Mouse (Mus musculus) MEL (cell line): ENCODE data around the gene Gdpd3. TPM values are rescaled to one million over a fixed set of nuclear protein-coding genes. Genes with fewer than 3 reads are reported as not detected.

Experiments used
- DNase-seq: peaks from one replicate; pipeline ENCODE4 v3.0.0; 2011; ENCODE audit warnings: low read depth, low spot score
- H3K27ac ChIP-seq: 2 replicates; pipeline ENCODE4 v1.5.1; 2012; ENCODE audit warnings: low read depth, mild to moderate bottlenecking, control low read depth, low read length, moderate library complexity; ENCODE audit not compliant: control insufficient read depth
- H3K27me3 ChIP-seq, 2 experiments: fragments of 150-350 bp in 1 of 2; sonication (generic) in 1 of 2; 2 replicates each; pipeline ENCODE4 v1.6.1; 2012; ENCODE audit warnings: low read length in 2 of 2, mild to moderate bottlenecking in 2 of 2, improper control_type of control experiment in 1 of 2, moderate library complexity in 1 of 2; ENCODE audit not compliant: insufficient read depth in 2 of 2, control insufficient read depth in 1 of 2
- H3K36me3 ChIP-seq, 2 experiments: 2 replicates each; pipeline ENCODE4 v1.6.1; 2012 to 2014; ENCODE audit warnings: low read length in 2 of 2, improper control_type of control experiment in 1 of 2, inconsistent platforms in 1 of 2, mild to moderate bottlenecking in 1 of 2; ENCODE audit not compliant: insufficient read depth in 2 of 2, control insufficient read depth in 1 of 2
- H3K4me1 ChIP-seq, 2 experiments: fragments of 150-350 bp in 1 of 2; sonication (generic) in 1 of 2; 2 replicates each; pipeline ENCODE4 v1.6.1; 2012; ENCODE audit warnings: low read length in 2 of 2, improper control_type of control experiment in 1 of 2, mild to moderate bottlenecking in 1 of 2; ENCODE audit not compliant: insufficient read depth in 2 of 2, control insufficient read depth in 1 of 2
- H3K4me3 ChIP-seq, 2 experiments: fragments of 150-350 bp in 1 of 2; sonication (generic) in 1 of 2; 2 replicates each; pipeline ENCODE4 v1.5.1; 2012; ENCODE audit warnings: low read depth in 2 of 2, low read length in 2 of 2, mild to moderate bottlenecking in 2 of 2, moderate library complexity in 2 of 2, control low read depth in 1 of 2, improper control_type of control experiment in 1 of 2; ENCODE audit not compliant: control insufficient read depth in 1 of 2, insufficient read depth in 1 of 2
- H3K79me2 ChIP-seq: 2 replicates; pipeline ENCODE4 v1.6.1; 2012; ENCODE audit warnings: mild to moderate bottlenecking, low read length, moderate library complexity; ENCODE audit not compliant: control insufficient read depth, poor library complexity, insufficient read depth
- H3K9ac ChIP-seq: 2 replicates; pipeline ENCODE4 v1.6.1; 2012; ENCODE audit warnings: low read depth, mild to moderate bottlenecking, control low read depth, low read length, moderate library complexity; ENCODE audit not compliant: control insufficient read depth, poor library complexity, severe bottlenecking
- H3K9me3 ChIP-seq: fragments of 150-350 bp; sonication (generic); replicated peaks from 2 replicates; pipeline ENCODE4 v1.6.1; 2012; ENCODE audit warnings: mild to moderate bottlenecking, low read length, improper control_type of control experiment, moderate library complexity; ENCODE audit not compliant: insufficient read depth
- CHD1 ChIP-seq: IDR thresholded peaks from 2 replicates; pipeline ENCODE4 v1.6.1; 2012; ENCODE audit warnings: low read depth, mild to moderate bottlenecking, inconsistent platforms, low read length, improper control_type of control experiment
- CTCF ChIP-seq, 3 experiments: IDR thresholded peaks in 2 of 3; conservative IDR thresholded peaks in 1 of 3; 2 replicates each; pipeline ENCODE4 v1.5.1; 2011 to 2012; ENCODE audit warnings: low read length in 3 of 3, low read depth in 2 of 3, mild to moderate bottlenecking in 2 of 3, improper control_type of control experiment in 1 of 3, inconsistent platforms in 1 of 3, mixed read lengths in 1 of 3, moderate library complexity in 1 of 3; ENCODE audit not compliant: control insufficient read depth in 1 of 3, insufficient read depth in 1 of 3, poor library complexity in 1 of 3, severe bottlenecking in 1 of 3
- E2F4 ChIP-seq: IDR thresholded peaks from 2 replicates; pipeline ENCODE4 v1.6.1; 2011; ENCODE audit warnings: low read depth, low read length, improper control_type of control experiment, borderline replicate concordance
- ELF1 ChIP-seq: IDR thresholded peaks from 2 replicates; pipeline ENCODE4 v1.6.1; 2014; ENCODE audit warnings: low read depth, mild to moderate bottlenecking, inconsistent platforms, low read length, improper control_type of control experiment, moderate library complexity
- GATA1 ChIP-seq: IDR thresholded peaks from 2 replicates; pipeline ENCODE4 v1.6.1; 2011; ENCODE audit warnings: low read depth, low read length, improper control_type of control experiment
- MAFK ChIP-seq: IDR thresholded peaks from 2 replicates; pipeline ENCODE4 v1.6.1; 2011; ENCODE audit warnings: low read depth, mild to moderate bottlenecking, low read length, improper control_type of control experiment, borderline replicate concordance
- MAX ChIP-seq: IDR thresholded peaks from 2 replicates; pipeline ENCODE4 v1.6.1; 2011; ENCODE audit warnings: low read length, improper control_type of control experiment
- MAZ ChIP-seq: IDR thresholded peaks from 2 replicates; pipeline ENCODE4 v1.6.1; 2012; ENCODE audit warnings: low read depth, mild to moderate bottlenecking, inconsistent platforms, low read length, improper control_type of control experiment
- MEF2A ChIP-seq: IDR thresholded peaks from 2 replicates; pipeline ENCODE4 v1.6.1; 2014; ENCODE audit warnings: low read depth, mild to moderate bottlenecking, inconsistent platforms, low read length, improper control_type of control experiment; ENCODE audit not compliant: poor library complexity, insufficient replicate concordance, severe bottlenecking; ENCODE audit errors: extremely low read depth
- MYB ChIP-seq: IDR thresholded peaks from 2 replicates; pipeline ENCODE4 v1.6.1; 2011; ENCODE audit warnings: mild to moderate bottlenecking, low read depth, low read length, improper control_type of control experiment
- NRF1 ChIP-seq: IDR thresholded peaks from 2 replicates; pipeline ENCODE4 v1.6.1; 2014; ENCODE audit warnings: low read depth, mild to moderate bottlenecking, inconsistent platforms, low read length, improper control_type of control experiment, moderate library complexity; ENCODE audit not compliant: poor library complexity, insufficient read depth, severe bottlenecking
- POLR2A ChIP-seq, 2 experiments: IDR thresholded peaks; 2 replicates each; pipeline ENCODE4 v1.6.1; 2011 to 2012; ENCODE audit warnings: low read length in 2 of 2, mild to moderate bottlenecking in 2 of 2, control low read depth in 1 of 2, improper control_type of control experiment in 1 of 2, low read depth in 1 of 2, moderate library complexity in 1 of 2; ENCODE audit not compliant: control insufficient read depth in 1 of 2, insufficient read depth in 1 of 2, poor library complexity in 1 of 2
- SIN3A ChIP-seq: IDR thresholded peaks from 2 replicates; pipeline ENCODE4 v1.6.1; 2012; ENCODE audit warnings: low read length, improper control_type of control experiment, inconsistent platforms
- SMC3 ChIP-seq: IDR thresholded peaks from 2 replicates; pipeline ENCODE4 v1.6.1; 2011; ENCODE audit warnings: low read depth, low read length, improper control_type of control experiment
- UBTF ChIP-seq: IDR thresholded peaks from 2 replicates; pipeline ENCODE4 v1.6.1; 2012; ENCODE audit warnings: low read depth, mild to moderate bottlenecking, inconsistent platforms, low read length, improper control_type of control experiment, moderate library complexity, borderline replicate concordance; ENCODE audit not compliant: insufficient read depth
- USF1 ChIP-seq: IDR thresholded peaks from 2 replicates; pipeline ENCODE4 v1.6.1; 2014; ENCODE audit warnings: low read depth, mild to moderate bottlenecking, inconsistent platforms, low read length, improper control_type of control experiment, moderate library complexity
- ZMIZ1 ChIP-seq: IDR thresholded peaks from 2 replicates; pipeline ENCODE4 v1.6.1; 2012; ENCODE audit warnings: low read depth, mild to moderate bottlenecking, inconsistent platforms, low read length, improper control_type of control experiment, moderate library complexity
- polyA plus RNA-seq, 2 experiments: library from polyadenylated mRNA; stranded (reverse) in 1 of 2; unstranded in 1 of 2; fragments of >175 nt in 1 of 2; fragments of >200 nt in 1 of 2; gene quantifications; 2 replicates each; pipeline versions ENCODE4 v1.2.1 to v1.2.4; 2012; ENCODE audit warnings: low replicate concordance in 2 of 2, low read depth in 1 of 2; ENCODE audit not compliant: insufficient read length in 2 of 2, insufficient read depth in 1 of 2, missing spikeins in 1 of 2
- total RNA-seq: library from RNA; depleted of rRNA; stranded (reverse); fragments of 300-350 nt; gene quantifications from 2 replicates; pipeline ENCODE4 v1.2.3, GENCODE M21; 2012

Gdpd3 gene
- total and polyA plus RNA-seq, 3 experiments = 12.7 to 13.0 TPM; not detected in 1

- no peak overlapping the region for H3K27ac ChIP-seq
- H3K36me3 ChIP-seq = peaks cover 0 to 2% of the 10 kb centered on the region in 2 experiments; a peak in 2 of 4 replicates
- H3K9me3 ChIP-seq = no peaks in the 10 kb centered on the region
- TF ChIP-seq MYB = no peak
- no peak for TF ChIP-seq POLR2A (IDR thresholded peaks at IDR 0.05; ENCODE audit: control insufficient read depth in 1 of 2, insufficient read depth in 1 of 2, low read depth in 1 of 2, low read length in 2 of 2, poor library complexity in 1 of 2)
- TF ChIP-seq CHD1 = no peak
- TF ChIP-seq SMC3 = no peak
- no peak for TF ChIP-seq USF1
- no peaks in the 10 kb centered on the region; the same call in 1 of the 2 replicates for H3K79me2 ChIP-seq
- no peaks in the 10 kb centered on the region for H3K27me3 ChIP-seq
- no peak overlapping the region for H3K9ac ChIP-seq
- peaks cover 3 to 12% of the 10 kb centered on the region in 2 experiments for H3K4me1 ChIP-seq
- no peak for DNase-seq
- H3K4me3 ChIP-seq = no peak overlapping the region
Measured at GRCm38 (mm10) chr7:126758539-126758938, 7.6 kb upstream of the Gdpd3 start.

- no peaks in the 10 kb centered on the region for H3K9me3 ChIP-seq
Measured at GRCm38 (mm10) chr7:126759050-126759671, 7.0 kb upstream of the Gdpd3 start, which contains the start of gene Mapk3. Gene Mapk3 (plus strand): TSS chr7:126759601.

GRCm38 (mm10) chr7:126759672-126760390 is 6.3 kb upstream of the Gdpd3 start:
- H3K27ac ChIP-seq = no peak overlapping the region
- TF ChIP-seq MAZ (0 out of 2 replicates have a peak, but pooled peaks have one; percentile 15), GATA1 (0 out of 2 replicates have a peak, but pooled peaks have one; percentile 17), SIN3A (peak; percentile 5; the same call in 1 of the 2 replicates), MEF2A (no peak), POLR2A (IDR thresholded peaks at IDR 0.05; ENCODE audit: control insufficient read depth in 1 of 2, insufficient read depth in 1 of 2, low read depth in 1 of 2, low read length in 2 of 2, poor library complexity in 1 of 2) (0 out of 4 replicates have a peak, but pooled peaks of 1 of the 2 experiments have one; percentile 45), ELF1 (no peak), ZMIZ1 (no peak)
- peaks cover 0 to 12% of the 10 kb centered on the region in 2 experiments; a peak in 3 of 4 replicates for H3K4me1 ChIP-seq
- no peaks in the 10 kb centered on the region for H3K9me3 ChIP-seq
- peak overlapping the region; percentile 66 for H3K9ac ChIP-seq
- H3K4me3 ChIP-seq = peak overlapping the region; percentile 73
- H3K79me2 ChIP-seq = no peaks in the 10 kb centered on the region; the same call in 1 of the 2 replicates
- H3K27me3 ChIP-seq = no peaks in the 10 kb centered on the region
- H3K36me3 ChIP-seq = peaks cover 0 to 2% of the 10 kb centered on the region in 2 experiments; a peak in 2 of 4 replicates
- DNase-seq = no peak

More at GRCm38 (mm10) chr7:126759050-126759671, 7.0 kb upstream of the Gdpd3 start, which contains the start of gene Mapk3:
- Histone ChIP-seq H3K4me1 (peaks cover 3 to 12% of the 10 kb centered on the region in 2 experiments), H3K27ac (no peak within 1 kb of the TSS), H3K9ac (peak within 1 kb of the TSS; percentile 66), H3K4me3 (peak within 1 kb of the TSS; percentile 73), H3K36me3 (peaks cover 0 to 2% of the 10 kb centered on the region in 2 experiments; a peak in 2 of 4 replicates), H3K79me2 (no peaks in the 10 kb centered on the region; the same call in 1 of the 2 replicates), H3K27me3 (no peaks in the 10 kb centered on the region)
- TF ChIP-seq CTCF (IDR thresholded peaks at IDR 0.05 in 2 of 3, conservative IDR thresholded peaks at IDR 0.05 in 1 of 3; ENCODE audit: control insufficient read depth in 1 of 3, insufficient read depth in 1 of 3, low read depth in 2 of 3, low read length in 3 of 3, poor library complexity in 1 of 3, severe bottlenecking in 1 of 3) = peak; percentile 52 to 68 (median 62)
- no peak for TF ChIP-seq MAFK
- TF ChIP-seq USF1 = peak; percentile 90
- TF ChIP-seq MAX = peak; percentile 44; the same call in 1 of the 2 replicates
- no peak for TF ChIP-seq UBTF
- TF ChIP-seq E2F4 = peak; percentile 82; the same call in 1 of the 2 replicates
- TF ChIP-seq SIN3A = peak; percentile 17; the same call in 1 of the 2 replicates
- TF ChIP-seq POLR2A (IDR thresholded peaks at IDR 0.05; ENCODE audit: control insufficient read depth in 1 of 2, insufficient read depth in 1 of 2, low read depth in 1 of 2, low read length in 2 of 2, poor library complexity in 1 of 2) = peak in 1 of 2 experiments; percentile 11; a peak in 1 of 4 replicates
- peak; percentile 64 for TF ChIP-seq NRF1
- peak; percentile 94 for DNase-seq
